Mouse (Mus musculus): Measurements from ENCODE around the gene She.
"Not testable (repeated sequence)": the region's sequence is repeated elsewhere in the genome, so short reads cannot be mapped to it uniquely, and the experiment has no call there.

The She gene

GRCm38 (mm10) chr3:89830815-89831591 lies at the start of gene She:
TSS of gene She (plus strand) at chr3:89831370.
- no peak for DNase-seq (ENCODE audit: low spot score)

GRCm38 (mm10) chr3:89781640-89782039 lies 49.5 kb upstream of the She start:
- DNase-seq (ENCODE audit: low spot score) = no peak

GRCm38 (mm10) chr3:89784991-89785753 lies 46.0 kb upstream of the She start:
- peak; percentile 96 for DNase-seq (ENCODE audit: low spot score)

GRCm38 (mm10) chr3:89786275-89786674 lies 44.9 kb upstream of the She start:
- DNase-seq (ENCODE audit: low spot score) = no peak

- DNase-seq (ENCODE audit: low spot score) = no peak
Observed at GRCm38 (mm10) chr3:89788680-89789352, 42.4 kb upstream of the She start.

GRCm38 (mm10) chr3:89794616-89795015 lies 36.6 kb upstream of the She start:
- no peak for DNase-seq (ENCODE audit: low spot score)

GRCm38 (mm10) chr3:89795746-89796145 lies 35.4 kb upstream of the She start:
- no peak for DNase-seq (ENCODE audit: low spot score)

GRCm38 (mm10) chr3:89796358-89796757 lies 34.8 kb upstream of the She start:
- no peak for DNase-seq (ENCODE audit: low spot score)

GRCm38 (mm10) chr3:89798518-89798917 lies 32.7 kb upstream of the She start:
- DNase-seq (ENCODE audit: low spot score) = no peak

GRCm38 (mm10) chr3:89799476-89799875 lies 31.7 kb upstream of the She start:
- no peak for DNase-seq (ENCODE audit: low spot score)

GRCm38 (mm10) chr3:89800078-89800477 lies 31.1 kb upstream of the She start:
- DNase-seq (ENCODE audit: low spot score) = not testable (repeated sequence)

GRCm38 (mm10) chr3:89800774-89801506 lies 30.2 kb upstream of the She start:
- DNase-seq (ENCODE audit: low spot score) = no peak

- DNase-seq (ENCODE audit: low spot score) = peak; percentile 70
Observed at GRCm38 (mm10) chr3:89801507-89801847, 29.7 kb upstream of the She start.

- no peak for DNase-seq (ENCODE audit: low spot score)
Observed at GRCm38 (mm10) chr3:89802876-89803275, 28.3 kb upstream of the She start.

- no peak for DNase-seq (ENCODE audit: low spot score)
Observed at GRCm38 (mm10) chr3:89805179-89805578, 26.0 kb upstream of the She start.

- DNase-seq (ENCODE audit: low spot score) = no peak
Observed at GRCm38 (mm10) chr3:89806751-89807150, 24.4 kb upstream of the She start.

GRCm38 (mm10) chr3:89807171-89807570 lies 24.0 kb upstream of the She start:
- no peak for DNase-seq (ENCODE audit: low spot score)

GRCm38 (mm10) chr3:89807881-89808280 lies 23.3 kb upstream of the She start:
- no peak for DNase-seq (ENCODE audit: low spot score)

GRCm38 (mm10) chr3:89808638-89809037 lies 22.5 kb upstream of the She start:
- no peak for DNase-seq (ENCODE audit: low spot score)

- no peak for DNase-seq (ENCODE audit: low spot score)
Observed at GRCm38 (mm10) chr3:89810841-89811240, 20.3 kb upstream of the She start.

GRCm38 (mm10) chr3:89812166-89812565 lies 19.0 kb upstream of the She start:
- DNase-seq (ENCODE audit: low spot score) = no peak

- no peak for DNase-seq (ENCODE audit: low spot score)
Observed at GRCm38 (mm10) chr3:89814051-89814450, 17.1 kb upstream of the She start.
